Mouse (Mus musculus): ENCODE measurements around the gene Alcam.

Alcam gene

GRCm38 (mm10) chr16:52261755-52262154, 192.1 kb downstream of the Alcam start:
- DNase-seq (ENCODE audit: low read depth, low spot score), result no peak

GRCm38 (mm10) chr16:52250935-52251334, 202.9 kb downstream of the Alcam start:
- DNase-seq (ENCODE audit: low read depth, low spot score), result no peak

- no peak for DNase-seq (ENCODE audit: low read depth, low spot score)
These were observed 203.7 kb downstream of the Alcam start for GRCm38 (mm10) chr16:52250196-52250595.

- no peak for DNase-seq (ENCODE audit: low read depth, low spot score)
These were observed 210.4 kb downstream of the Alcam start for GRCm38 (mm10) chr16:52243421-52243973.

- no peak for DNase-seq (ENCODE audit: low read depth, low spot score)
These were observed 211.7 kb downstream of the Alcam start for GRCm38 (mm10) chr16:52242144-52242543.

- DNase-seq (ENCODE audit: low read depth, low spot score), result no peak
These were observed 223.9 kb downstream of the Alcam start for GRCm38 (mm10) chr16:52229930-52230329.

GRCm38 (mm10) chr16:52229446-52229845, 224.4 kb downstream of the Alcam start:
- DNase-seq (ENCODE audit: low read depth, low spot score), result no peak

GRCm38 (mm10) chr16:52222896-52223295, 231.0 kb downstream of the Alcam start:
- no peak for DNase-seq (ENCODE audit: low read depth, low spot score)

GRCm38 (mm10) chr16:52219069-52219468, 234.8 kb downstream of the Alcam start:
- peak; percentile 59 for DNase-seq (ENCODE audit: low read depth, low spot score)

GRCm38 (mm10) chr16:52210844-52211606, 242.8 kb downstream of the Alcam start:
- no peak for DNase-seq (ENCODE audit: low read depth, low spot score)

- peak; percentile 72 for DNase-seq (ENCODE audit: low read depth, low spot score)
These were observed 253.8 kb downstream of the Alcam start for GRCm38 (mm10) chr16:52200107-52200506.
